Mouse (Mus musculus) gastrocnemius, adult 18-20 months (tissue): ENCODE measurements around the gene Eif4g1. TPM values are rescaled to one million over a fixed set of nuclear protein-coding genes. Genes with fewer than 3 reads are reported as not detected.
"Not testable (repeated sequence)": the region's sequence is repeated elsewhere in the genome, so short reads cannot be mapped to it uniquely, and the experiment has no call there.

ENCODE experiments used
- DNase-seq: peaks from one replicate; pipeline ENCODE4 v3.0.0; 2021; ENCODE audit warnings: low spot score
- long read RNA-seq, 2 experiments: library from polyadenylated mRNA; stranded (forward); transcript quantifications; one replicate each; pipeline ENCODE4 v2.0.0; 2021
- total RNA-seq, 2 experiments: library from RNA; stranded (reverse); gene quantifications; 2 replicates each; pipeline ENCODE4 v1.2.3; 2021

The Eif4g1 gene
- 100 to 1,000 TPM; 426 to 438 TPM for total RNA-seq
- long read RNA-seq, experiment 1, full-length matches to known transcripts, result 16 of 347 reads
- long read RNA-seq, experiment 1, partial matches to known transcripts, result 245 of 347 reads
- long read RNA-seq, experiment 1, other reads (novel, unspliced or antisense), result 86 of 347 reads
- long read RNA-seq, experiment 2, full-length matches to known transcripts, result 16 of 290 reads
- long read RNA-seq, experiment 2, partial matches to known transcripts, result 192 of 290 reads
- long read RNA-seq, experiment 2, other reads (novel, unspliced or antisense), result 82 of 290 reads

DNA sequence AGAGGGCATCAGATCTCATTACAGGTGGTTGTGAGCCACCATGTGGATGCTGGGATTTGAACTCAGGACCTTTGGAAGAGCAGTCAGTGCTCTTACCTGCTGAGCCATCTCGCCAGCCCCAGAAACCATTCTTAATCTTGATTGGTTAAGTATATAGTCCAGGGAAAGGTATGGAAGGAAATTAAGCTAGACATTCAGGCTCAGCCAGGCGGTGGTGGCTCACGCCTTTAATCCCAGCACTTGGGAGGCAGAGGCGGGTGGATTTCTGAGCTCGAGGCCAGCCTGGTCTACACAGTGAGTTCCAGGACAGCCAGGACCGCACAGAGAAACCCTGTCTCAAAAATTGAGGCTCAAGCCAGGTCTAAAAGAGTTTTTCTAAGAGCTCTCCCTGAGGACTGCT is at the start of gene Eif4g1:
TSS of gene Eif4g1 (plus strand) at position 301 of the 400 bp plus-strand sequence.
- DNase-seq, result not testable (repeated sequence)

DNA sequence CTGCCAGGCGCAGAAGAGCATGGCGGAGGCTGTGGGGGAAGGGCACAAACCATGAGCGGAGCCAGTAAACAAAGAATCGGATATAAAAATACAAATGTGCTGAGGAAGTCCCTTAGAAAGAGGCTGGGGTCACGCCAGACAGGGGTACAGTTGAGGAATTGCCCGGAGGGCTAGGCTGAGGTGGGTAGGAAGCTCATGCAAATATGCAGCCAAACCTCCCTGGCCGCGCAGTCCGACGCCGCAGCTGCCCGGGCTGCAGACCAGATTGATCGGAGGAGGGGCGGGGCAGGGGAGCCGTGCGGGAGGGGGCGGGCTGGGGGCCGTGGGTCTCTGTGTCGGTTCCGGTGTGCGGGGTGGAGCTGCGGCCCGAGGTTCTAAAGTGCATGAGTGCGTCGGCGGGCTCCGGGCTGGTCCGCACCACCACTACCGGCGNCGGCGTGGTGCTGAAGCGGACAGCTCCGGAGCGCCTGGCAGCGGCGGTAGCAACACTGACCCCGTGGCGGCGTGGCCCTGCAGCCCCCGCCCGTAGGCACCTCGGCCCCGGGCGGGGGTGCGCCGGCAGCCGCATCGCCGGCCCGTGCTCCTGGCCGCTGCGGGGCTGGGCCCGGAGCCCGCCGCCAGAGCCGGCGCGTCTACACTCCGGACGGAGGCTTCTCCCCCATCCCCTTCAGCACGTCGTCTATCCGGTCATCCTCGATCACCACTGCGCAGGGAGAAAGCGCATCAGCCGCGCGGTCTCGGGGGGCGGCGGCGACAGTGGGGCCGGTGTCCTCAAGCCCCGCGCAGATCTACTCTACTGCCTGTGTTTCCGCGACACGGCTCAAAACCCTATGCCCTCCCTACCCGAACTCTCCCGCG is 48.3 kb upstream of the Eif4g1 start:
- DNase-seq, result no peak

DNA sequence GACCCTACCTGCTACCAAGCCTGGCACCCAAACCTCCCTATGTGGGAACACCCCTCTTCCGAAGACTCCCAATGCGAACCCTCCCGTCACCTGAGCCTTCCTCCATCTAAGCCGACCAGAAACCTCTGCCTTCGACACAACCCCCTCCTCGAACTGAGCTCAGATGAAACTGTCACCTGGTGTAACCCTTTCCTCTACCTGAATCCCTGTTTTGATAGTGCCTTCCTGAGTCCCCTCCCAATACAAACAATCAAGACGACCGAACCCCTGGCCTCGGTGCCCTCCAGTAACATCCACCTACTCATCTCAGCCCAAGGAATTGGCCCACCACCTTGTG is 47.7 kb upstream of the Eif4g1 start:
- no peak for DNase-seq

DNA sequence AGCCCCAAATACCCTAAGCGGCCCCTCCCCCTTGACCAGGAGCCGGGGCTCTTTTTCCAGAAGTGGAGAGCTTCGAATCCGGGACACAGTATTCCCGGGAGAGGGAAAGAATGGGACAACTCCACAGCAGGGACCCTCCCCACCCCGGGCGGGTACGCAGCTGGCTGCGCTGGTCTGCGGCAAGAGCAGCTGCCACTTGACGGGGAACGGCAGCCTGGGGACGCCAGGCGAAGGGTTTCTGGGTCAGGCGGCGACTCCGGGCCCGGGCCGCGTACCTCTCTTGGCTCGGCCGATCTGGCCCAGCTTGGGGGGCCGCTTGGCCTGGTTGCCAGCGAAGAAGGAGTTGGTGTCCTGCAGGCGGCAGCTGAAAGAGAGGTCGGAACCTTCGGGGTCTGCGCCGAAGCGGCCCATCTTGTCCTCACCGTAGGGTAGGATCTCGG is 47.3 kb upstream of the Eif4g1 start:
- DNase-seq, result no peak

DNA sequence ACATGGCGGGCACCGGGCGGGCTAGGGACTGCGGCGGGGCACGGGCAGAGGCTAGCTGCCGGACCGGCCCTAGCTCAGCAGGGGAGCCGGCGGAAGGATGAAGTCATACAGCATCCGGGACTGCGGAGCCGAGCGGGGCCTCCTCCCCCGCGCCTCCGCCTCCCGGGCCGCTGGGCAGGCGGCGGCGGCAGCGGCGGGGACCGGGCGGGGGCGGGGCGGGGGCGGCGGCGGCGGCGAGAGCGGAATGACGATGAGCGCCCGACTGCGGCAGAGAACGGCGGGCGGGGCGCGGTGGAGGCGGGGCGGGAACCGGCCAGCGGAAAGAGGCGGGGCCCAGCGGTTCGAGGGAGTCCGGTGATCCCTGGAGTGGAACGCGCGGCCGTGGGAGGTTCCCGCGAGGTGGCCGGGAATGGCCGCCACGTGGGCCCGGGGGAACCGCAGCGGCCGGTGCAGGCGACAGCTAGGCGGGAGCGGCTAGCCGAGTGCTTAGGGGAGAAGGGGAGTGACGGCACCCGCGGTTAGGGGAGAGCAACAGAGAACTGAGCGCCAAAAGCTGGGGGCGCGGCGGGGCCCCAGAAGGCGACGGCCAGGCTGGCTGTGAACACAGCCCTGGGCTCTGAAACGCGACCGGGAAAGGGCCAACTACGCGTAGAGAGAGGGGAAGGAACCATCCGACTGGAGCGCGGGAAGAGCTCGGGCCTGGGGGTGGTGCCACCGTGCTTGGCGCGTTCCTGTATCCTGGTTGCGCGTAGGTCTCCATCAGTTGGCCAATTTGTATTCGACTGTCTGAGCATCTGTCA is 46.7 kb upstream of the Eif4g1 start, which contains the start of gene Camk2n2:
TSS of gene Camk2n2 (minus strand) at position 97 of the 800 bp plus-strand sequence.
- peak; percentile 59 for DNase-seq

DNA sequence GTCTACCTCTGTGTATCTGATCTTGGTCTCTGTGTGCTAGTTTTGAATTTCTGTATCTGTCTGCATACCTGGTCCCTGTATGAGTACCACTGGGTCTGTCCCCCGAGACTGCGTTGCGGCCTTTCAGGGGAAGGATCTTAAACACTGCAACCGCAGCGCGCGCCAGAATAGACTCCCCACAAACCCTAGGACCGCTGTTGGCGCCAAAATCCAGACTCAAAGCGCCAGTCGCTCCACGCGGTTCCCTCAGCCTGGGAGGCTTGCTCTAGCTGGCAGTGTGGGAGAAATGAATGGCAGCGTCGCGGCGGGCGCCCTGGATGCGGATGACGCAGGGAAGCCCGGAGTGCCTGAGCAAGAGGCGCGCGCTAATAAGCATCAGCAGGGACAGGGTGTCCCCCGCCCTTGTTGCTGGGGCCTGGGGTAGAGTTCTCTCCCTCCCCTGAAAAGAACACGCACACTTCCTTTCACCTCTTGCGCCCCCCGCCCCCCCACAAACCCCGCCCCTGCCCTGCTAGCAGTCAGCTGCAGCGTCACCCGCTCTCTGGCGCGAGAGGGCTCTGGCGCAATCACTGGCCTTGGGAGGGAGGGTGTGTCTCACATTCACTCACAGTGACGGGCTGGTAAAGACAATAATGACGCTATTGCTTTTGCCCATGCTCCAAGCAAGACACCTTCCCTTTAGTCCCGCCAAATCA is 46.0 kb upstream of the Eif4g1 start:
- peak; percentile 59 for DNase-seq

DNA sequence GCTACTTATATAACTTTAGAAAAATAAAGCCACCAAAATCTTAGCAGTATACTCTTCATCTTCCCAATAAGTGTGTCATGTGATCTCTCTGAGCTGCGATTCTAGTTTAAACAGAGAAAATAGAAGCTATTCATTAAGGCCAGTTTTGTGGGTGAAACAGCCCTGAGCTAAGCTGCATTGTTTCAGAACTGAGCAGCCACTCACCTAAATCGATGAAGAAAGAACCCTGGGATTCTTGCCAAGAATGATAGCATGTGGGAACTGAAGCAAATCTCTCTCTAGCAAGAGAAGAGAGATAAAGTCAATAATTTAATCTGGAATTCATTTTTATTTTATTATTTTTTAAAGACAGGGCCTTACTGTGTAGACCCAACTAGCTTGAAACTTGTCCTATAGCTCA is 44.9 kb upstream of the Eif4g1 start:
- DNase-seq, result no peak

DNA sequence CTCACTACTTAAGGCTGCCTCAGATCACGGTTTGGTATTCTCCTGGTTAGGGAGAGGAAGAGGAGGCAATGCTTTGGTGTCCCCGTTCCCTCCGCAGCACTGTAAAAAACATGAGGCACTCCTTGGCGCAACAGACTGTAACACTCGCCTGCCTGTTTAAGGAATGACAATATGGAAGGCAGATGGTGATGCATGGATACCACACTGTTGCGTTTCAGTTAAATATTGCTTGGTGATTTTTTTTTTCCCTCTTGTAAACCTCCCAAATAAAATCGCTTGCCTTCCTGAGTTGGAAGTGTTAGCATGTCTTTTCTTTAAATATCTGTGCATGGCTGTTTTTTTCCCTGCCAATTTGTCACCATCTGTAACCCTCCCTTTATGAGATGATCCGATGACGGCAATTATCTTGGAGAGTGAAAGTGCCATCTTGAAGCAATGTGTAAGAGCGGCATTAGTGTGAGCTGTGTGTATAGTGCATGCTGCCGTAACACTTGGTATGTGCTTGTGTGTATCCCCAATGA is 39.2 kb upstream of the Eif4g1 start:
- no peak for DNase-seq

DNA sequence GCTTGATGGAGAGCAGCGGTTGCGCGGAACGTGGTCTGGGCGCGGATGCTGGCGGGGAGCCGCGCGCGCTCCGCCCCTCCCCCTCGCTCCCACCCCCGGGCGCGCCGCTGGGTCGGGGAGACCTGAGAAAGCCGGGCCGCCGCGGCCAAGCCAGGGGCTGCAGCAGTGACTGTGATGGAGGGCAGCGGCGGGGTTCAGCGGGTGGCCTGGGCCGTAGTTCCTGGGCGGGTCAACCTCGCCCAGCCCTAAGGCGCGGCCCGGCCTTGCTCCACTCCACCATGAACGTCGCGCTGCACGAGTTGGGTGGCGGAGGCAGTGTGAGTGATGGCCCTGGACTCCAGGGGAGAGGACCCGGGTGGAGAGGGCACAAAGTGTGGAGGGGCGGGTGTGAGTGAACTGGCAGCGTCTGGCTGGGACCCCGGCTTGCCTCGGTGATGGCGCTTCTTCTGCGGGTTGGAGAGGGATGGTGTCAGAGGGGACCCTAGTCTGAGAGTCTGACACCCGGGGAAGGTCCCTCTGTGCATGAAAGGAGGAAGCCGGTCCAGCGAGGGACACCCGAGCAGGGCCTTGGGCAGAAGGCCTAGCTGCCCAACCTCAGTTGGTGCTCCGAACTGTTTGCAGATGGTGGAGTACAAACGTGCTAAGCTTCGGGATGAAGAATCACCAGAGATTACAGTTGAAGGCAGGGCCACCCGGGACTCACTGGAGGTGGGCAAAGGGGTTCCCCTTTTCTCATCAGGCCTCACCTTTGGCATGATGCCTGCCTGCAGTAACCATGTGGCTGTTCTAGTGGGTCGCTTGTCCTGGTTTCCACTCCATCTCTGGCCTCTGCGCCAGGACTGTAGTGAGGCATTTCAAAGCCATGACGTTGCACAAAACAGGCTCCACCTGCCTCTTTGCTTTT is 38.1 kb upstream of the Eif4g1 start, which contains the start of gene Ece2:
TSS of gene Ece2 (plus strand) at position 98 of the 904 bp plus-strand sequence.
- no peak for DNase-seq

DNA sequence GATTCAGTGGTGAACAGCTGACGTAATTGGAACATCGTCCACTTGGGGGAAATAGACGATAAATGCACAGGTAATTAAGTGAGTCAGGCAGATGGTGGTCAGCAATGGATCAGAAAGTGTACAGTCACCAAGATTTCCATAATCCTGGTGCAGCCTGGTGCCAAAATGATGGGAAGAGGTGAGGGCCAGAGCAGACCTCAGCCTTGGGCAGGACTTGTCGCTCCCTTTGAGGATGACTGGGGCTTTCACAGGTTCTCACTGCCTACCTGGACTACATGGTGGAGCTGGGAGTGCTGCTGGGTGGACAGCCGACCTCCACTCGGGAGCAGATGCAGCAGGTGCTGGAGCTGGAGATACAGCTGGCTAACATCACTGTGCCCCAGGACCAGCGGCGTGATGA is 30.7 kb upstream of the Eif4g1 start:
- DNase-seq, result no peak

DNA sequence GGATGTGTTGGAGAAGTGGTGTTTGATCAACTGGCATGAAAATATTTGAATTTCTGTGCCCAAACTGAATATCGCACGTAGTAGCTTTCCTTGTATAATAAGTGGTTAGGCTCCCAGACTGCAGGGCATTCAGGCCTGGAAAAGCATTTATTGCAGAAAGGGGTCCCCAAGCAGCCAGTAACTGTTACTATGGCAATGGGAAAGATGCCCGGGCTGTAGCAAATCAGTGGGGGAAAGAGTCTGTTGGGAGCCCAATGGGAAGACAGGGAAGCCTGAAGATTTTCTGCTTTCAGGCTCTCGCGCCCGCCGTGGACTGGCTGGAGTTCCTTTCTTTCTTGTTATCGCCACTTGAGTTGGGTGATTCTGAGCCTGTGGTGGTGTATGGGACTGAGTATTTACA is 29.7 kb upstream of the Eif4g1 start:
- DNase-seq, result no peak

DNA sequence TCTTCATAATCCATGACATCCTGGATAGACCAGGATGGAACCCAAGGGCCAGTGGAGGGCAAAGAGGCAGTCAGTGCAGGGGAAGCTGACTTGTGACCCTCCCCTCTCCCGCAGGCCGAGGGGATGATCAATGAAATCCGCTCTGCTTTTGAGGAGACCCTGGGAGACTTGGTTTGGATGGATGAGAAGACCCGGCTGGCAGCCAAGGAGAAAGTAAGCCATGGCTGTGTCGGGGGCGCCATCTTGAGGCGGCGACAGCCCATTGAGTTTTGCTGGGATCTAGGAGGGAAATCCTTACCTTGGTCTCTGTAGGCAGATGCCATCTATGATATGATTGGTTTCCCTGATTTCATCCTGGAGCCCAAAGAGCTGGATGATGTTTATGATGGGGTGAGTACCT is 26.0 kb upstream of the Eif4g1 start:
- peak; percentile 68 for DNase-seq

DNA sequence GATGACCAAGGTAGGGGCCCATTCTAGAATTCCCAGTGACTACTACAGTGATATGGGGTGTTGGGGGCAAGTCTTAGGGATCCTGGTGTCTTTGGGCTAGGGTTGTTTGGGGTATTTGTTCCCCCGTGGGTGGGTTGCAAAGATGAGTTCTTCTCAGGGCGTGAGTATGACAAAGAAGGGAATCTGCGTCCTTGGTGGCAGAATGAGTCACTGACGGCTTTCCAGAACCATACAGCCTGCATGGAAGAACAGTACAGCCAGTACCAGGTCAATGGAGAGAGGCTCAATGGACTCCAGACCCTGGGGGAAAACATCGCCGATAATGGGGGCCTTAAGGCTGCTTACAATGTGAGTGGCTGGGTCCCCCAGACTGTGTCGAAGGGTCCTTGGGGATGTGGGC is 24.2 kb upstream of the Eif4g1 start:
- DNase-seq, result no peak

DNA sequence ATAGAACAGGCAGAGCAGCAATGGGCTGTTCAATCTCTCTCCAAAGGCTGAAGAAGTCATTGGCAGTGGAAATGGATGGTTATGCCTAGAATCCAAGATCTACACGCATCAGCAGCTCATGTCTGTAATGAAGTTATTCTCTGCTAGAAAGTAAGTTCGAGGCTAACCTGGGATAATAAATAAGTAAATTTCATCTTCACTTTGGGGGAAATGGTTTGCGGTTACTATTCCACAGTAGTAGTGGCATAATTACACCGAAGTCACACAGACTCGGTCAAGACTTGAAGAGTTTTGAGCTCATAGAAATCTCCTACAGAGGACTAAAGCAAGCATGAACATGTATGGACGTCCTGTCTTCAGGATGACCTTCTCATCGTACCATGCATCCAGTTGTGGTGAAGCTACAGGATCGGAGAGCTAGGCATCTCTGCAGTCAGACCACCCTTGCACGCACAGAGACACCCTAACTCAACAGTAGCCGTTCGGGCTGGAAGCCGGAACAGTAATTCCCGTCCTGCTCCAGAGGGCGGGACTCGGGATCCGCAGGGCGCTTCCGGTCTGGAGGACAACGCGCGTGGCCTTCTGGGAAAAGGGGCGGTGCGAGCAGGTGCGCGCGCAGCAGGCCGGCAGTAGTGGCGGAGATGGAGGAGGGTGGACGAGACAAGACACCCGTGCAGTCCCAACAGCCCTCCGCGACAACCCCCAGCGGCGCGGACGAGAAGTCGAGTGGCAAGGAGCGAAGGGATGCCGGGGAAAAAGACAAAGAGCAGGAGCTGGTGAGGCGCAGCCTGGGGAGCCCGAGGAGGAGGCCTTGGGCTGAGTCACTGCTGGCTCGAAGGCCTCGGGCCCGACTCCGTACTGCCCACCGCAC is 16.8 kb upstream of the Eif4g1 start, which contains the start of gene Psmd2:
TSS of gene Psmd2 (plus strand) at position 577 of the 871 bp plus-strand sequence.
- peak; percentile 97 for DNase-seq

DNA sequence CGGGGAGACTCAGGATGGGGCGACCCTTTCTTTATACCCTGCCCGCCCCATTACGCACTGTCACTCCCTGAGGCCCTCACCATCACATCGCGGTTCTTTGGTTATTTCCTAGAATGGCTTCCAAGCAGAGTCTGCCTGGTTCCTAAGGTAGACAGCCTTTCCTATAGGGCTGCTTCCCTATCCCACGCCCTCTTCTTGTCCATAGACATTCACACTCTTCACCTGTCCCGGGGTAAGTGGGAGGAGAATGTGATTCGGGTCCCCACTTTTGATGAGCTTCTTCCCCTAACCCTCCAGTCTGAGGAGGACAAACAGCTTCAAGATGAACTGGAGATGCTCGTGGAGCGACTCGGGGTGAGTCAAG is 16.2 kb upstream of the Eif4g1 start:
- DNase-seq, result no peak

DNA sequence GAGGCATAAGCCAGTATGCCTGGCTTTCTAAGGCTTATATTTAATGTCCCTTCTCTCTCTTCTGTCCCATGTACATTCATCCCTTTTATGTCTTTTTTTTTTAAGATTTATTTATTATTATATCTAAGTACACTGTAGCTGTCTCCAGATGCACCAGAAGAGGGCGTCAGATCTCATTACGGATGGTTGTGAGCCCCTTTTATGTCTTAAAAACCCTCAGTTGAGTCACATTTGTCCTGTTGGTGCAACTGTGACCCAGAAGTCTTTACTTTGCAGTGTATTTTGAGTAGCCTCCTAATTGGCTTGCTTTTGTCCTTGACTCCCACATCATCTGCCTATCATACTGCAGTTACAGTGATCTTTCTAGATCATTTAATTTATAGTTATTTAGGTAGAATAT is 14.8 kb upstream of the Eif4g1 start:
- no peak for DNase-seq

DNA sequence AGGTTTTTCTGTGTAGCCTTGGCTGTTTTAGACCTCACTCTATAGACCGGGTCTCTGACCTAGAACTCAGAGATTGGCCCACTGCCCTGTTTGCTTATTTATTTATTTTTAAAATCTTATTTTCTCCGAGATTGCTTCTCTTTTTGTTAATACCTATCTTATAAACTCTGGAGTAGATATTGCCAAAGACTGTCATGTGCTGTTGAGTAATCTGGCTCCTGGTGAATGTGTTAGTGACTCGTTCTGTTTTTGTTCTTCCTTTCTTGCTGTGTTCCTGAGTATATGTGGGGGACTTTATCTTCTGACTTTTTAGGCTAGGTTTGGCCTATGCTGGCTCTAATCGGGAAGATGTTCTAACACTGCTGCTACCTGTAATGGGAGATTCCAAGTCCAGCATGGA is 10.5 kb upstream of the Eif4g1 start:
- no peak for DNase-seq

DNA sequence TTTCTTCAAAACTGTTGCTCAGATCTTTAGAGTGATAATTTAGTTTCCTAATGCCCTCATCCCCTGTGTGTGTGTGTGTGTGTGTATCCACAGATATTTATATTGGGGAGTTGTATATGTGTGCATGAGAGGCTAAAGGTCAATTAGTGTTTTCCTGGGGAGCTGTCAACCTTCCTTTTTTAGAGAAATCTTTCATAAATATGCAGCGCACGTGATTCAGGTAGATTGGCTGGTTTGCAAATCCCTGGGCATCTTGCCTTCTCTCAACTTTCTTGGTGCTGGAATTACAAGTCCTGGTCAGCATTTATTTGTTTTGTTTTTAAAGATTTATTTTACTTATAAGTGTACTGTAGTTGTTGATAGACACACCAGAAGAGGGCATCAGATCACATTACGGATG is 2.2 kb downstream of the Eif4g1 start:
- DNase-seq, result no peak

DNA sequence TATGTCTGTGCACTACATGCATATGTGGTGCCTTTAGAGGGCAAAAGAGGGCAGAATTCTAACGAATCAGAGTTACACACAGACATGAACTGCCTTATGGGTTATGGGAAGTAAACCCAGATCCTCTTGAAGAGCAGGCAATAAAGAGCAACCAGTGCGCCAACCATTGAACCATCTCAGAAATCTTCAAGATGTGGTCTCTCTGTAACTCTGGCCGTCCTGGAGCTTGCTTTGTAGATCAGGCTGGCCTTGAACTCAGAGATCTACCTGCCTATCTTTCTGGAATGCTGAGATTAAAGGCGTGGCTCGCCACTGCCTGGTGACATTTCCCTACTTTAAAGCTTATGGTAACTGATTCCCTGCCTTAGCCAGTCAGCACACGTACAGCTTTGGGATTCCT is 3.8 kb downstream of the Eif4g1 start:
- DNase-seq, result no peak
